Comparison of ENCODE assay signal across 27 mouse cellular contexts in the genomic region with DNA sequence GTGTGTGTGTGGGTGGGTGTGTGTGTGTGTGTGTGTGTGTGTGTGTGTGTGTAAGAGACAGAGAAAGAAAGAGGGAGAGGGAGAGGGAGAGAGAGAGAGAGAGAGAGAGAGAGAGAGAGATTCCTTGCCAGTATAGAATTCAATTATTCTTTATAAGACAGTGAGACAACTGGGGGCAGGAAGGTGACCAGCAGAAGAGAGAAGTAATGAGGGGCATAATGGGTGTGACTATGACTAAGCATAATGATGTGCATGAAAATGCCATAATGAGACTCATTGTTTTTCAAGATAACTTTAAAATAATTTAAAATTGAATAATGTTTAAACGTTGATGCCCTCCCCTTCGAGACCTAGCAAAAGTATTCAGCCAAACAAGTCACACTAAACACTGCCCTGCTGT.
DNase-seq lines count a peak whose midpoint lies in the region; ATAC-seq and TF ChIP-seq lines count a peak whose summit lies in the region.
"Had no signal": no experiment of that assay in that cellular context is flagged by ENCODE, and none has a peak within 500 bp of the region (broad histone marks: within the 10 kb centered on the region; RNA-seq: fewer than 3 reads in every experiment).

No protein-coding gene starts in this region.

- H3K9me3 ChIP-seq in G1E (replicated peaks), result no peaks in the 10 kb centered on the region
- H3K9me3 ChIP-seq in liver, embryonic 14.5 days (ENCODE audit: control insufficient read depth, low read length), result no peaks in the 10 kb centered on the region
- H3K9me3 ChIP-seq in megakaryocyte, embryonic 14.5 days, result peaks cover 7% of the 10 kb centered on the region
- no peaks in the 10 kb centered on the region for H3K9me3 ChIP-seq in limb, embryonic 10.5 days (replicated peaks)
- H3K9me3 ChIP-seq: embryonic facial prominence, embryonic 15.5 days; forebrain, embryonic 12.5 days; heart, embryonic 10.5 days; hindbrain, embryonic 15.5 days; neural tube, embryonic 13.5 days had no signal

- peak overlapping the region; percentile 88 for H3K27ac ChIP-seq in liver, embryonic 14.5 days
- no peak overlapping the region for H3K27ac ChIP-seq in limb, embryonic 10.5 days
- H3K27ac ChIP-seq: embryonic facial prominence, embryonic 15.5 days; forebrain, embryonic 12.5 days; heart, embryonic 10.5 days; hindbrain, embryonic 15.5 days; kidney, postnatal 0 days; left cerebral cortex, adult 2 months; neural tube, embryonic 13.5 days had no signal

- no peak overlapping the region for H3K4me3 ChIP-seq in G1E (ENCODE audit: low read depth, low read length)
- H3K4me3 ChIP-seq in liver, embryonic 14.5 days (ENCODE audit: insufficient read depth in 1 of 2, low read depth in 2 of 2, low read length in 2 of 2), result peak overlapping the region; percentile 17 to 52; a peak in 2 of 4 replicates
- H3K4me3 ChIP-seq in megakaryocyte, embryonic 14.5 days (replicated peaks), result peak overlapping the region; percentile 83
- H3K4me3 ChIP-seq in limb, embryonic 10.5 days, result no peak overlapping the region
- H3K4me3 ChIP-seq: embryonic facial prominence, embryonic 15.5 days; forebrain, embryonic 12.5 days; heart, embryonic 10.5 days; hindbrain, embryonic 15.5 days; left cerebral cortex, adult 2 months; myocyte; neural tube, embryonic 13.5 days had no signal

- peak overlapping the region; percentile 38; the same call in 1 of the 2 replicates for H3K9ac ChIP-seq in liver, embryonic 14.5 days (replicated peaks)
- H3K9ac ChIP-seq: embryonic facial prominence, embryonic 15.5 days; forebrain, embryonic 12.5 days; hindbrain, embryonic 15.5 days; neural tube, embryonic 13.5 days had no signal

- no peak for TF ChIP-seq EP300 in liver, embryonic 14.5 days (IDR thresholded peaks at IDR 0.05; ENCODE audit: low read depth)

- peak; percentile 37; the same call in 1 of the 2 replicates for ATAC-seq in G1E (ENCODE audit: extremely low read depth, insufficient number of reproducible peaks, low FRiP score, poor library complexity, severe bottlenecking)
- peak; percentile 60; the same call in 1 of the 2 replicates for ATAC-seq in liver, embryonic 14.5 days (ENCODE audit: insufficient read depth)
- ATAC-seq: activated CD4-positive, CD25-positive, alpha-beta regulatory T cell, adult 4 months had no signal

- no peak for TF ChIP-seq CTCF in G1E (IDR thresholded peaks at IDR 0.05; ENCODE audit: low read depth, low read length)
- TF ChIP-seq CTCF in liver, embryonic 14.5 days (IDR thresholded peaks at IDR 0.05; ENCODE audit: low read depth), result no peak

- H3K27me3 ChIP-seq in G1E (ENCODE audit: insufficient read depth, low read length), result no peaks in the 10 kb centered on the region
- no peaks in the 10 kb centered on the region for H3K27me3 ChIP-seq in liver, embryonic 14.5 days (ENCODE audit: control insufficient read depth, insufficient read depth, low read length)
- no peaks in the 10 kb centered on the region for H3K27me3 ChIP-seq in megakaryocyte, embryonic 14.5 days (replicated peaks)
- H3K27me3 ChIP-seq in limb, embryonic 10.5 days (ENCODE audit: low read depth, poor library complexity, severe bottlenecking), result no peaks in the 10 kb centered on the region
- H3K27me3 ChIP-seq: CH12.LX; embryonic facial prominence, embryonic 15.5 days; forebrain, embryonic 12.5 days; hindbrain, embryonic 15.5 days; neural tube, embryonic 13.5 days had no signal

- 42% methylated on average over 2 of the region's 2 CpGs for WGBS in liver, embryonic 14.5 days (ENCODE audit: insufficient replicate concordance)
- 98% methylated on average over 2 of the region's 2 CpGs for WGBS in limb, embryonic 10.5 days

- peaks cover 17% of the 10 kb centered on the region for H3K4me1 ChIP-seq in G1E (ENCODE audit: insufficient read depth, low read depth, low read length)
- H3K4me1 ChIP-seq in liver, embryonic 14.5 days (replicated peaks; ENCODE audit: control insufficient read depth in 2 of 2, insufficient read depth in 2 of 2, low read length in 1 of 2), result peaks cover 27 to 34% of the 10 kb centered on the region in 2 experiments
- H3K4me1 ChIP-seq in megakaryocyte, embryonic 14.5 days, result peaks cover 43% of the 10 kb centered on the region
- H3K4me1 ChIP-seq in limb, embryonic 10.5 days, result no peaks in the 10 kb centered on the region
- H3K4me1 ChIP-seq: embryonic facial prominence, embryonic 15.5 days had no signal

- DNase-seq in G1E (ENCODE audit: low spot score), result no peak
- DNase-seq in c-Kit-negative CD71-positive TER-119-positive erythroid progenitor cells, embryonic 14.5 days (ENCODE audit: low read depth, low spot score), result peak; percentile 27
- no peak for DNase-seq in liver, embryonic 14.5 days (ENCODE audit: low read depth in 3 of 3, low spot score in 3 of 3)
- no peak for DNase-seq in ovary, adult 18-20 months (ENCODE audit: low spot score)
- no peak for DNase-seq in limb, embryonic 10.5 days (ENCODE audit: low spot score)
- DNase-seq in left cerebral cortex, adult 18-20 months (ENCODE audit: low spot score in 2 of 2), result no peak
- DNase-seq: adrenal gland, postnatal 14 days; B cell, adult 2 months; cerebellum, adult 11 months; cerebellum, postnatal 14 days; kidney, adult 2 months; layer of hippocampus, adult 9-11 months; lung, adult 18-20 months; lung, postnatal 10 days; right cerebral cortex, postnatal 4 days; thymus, postnatal 25 days had no signal

- peaks cover 32% of the 10 kb centered on the region for H3K36me3 ChIP-seq in G1E (replicated peaks)
- peaks cover 13% of the 10 kb centered on the region; the same call in 1 of the 2 replicates for H3K36me3 ChIP-seq in liver, embryonic 14.5 days (replicated peaks; ENCODE audit: control insufficient read depth, insufficient read depth, low read depth)
- peaks cover 91% of the 10 kb centered on the region for H3K36me3 ChIP-seq in megakaryocyte, embryonic 14.5 days (replicated peaks; ENCODE audit: low read length)
- H3K36me3 ChIP-seq in limb, embryonic 10.5 days, result no peaks in the 10 kb centered on the region
- H3K36me3 ChIP-seq: embryonic facial prominence, embryonic 15.5 days; forebrain, embryonic 12.5 days; hindbrain, embryonic 15.5 days; neural tube, embryonic 13.5 days had no signal

- peak overlapping the region; percentile 65 for H3K4me2 ChIP-seq in liver, embryonic 14.5 days (ENCODE audit: low read depth)
- H3K4me2 ChIP-seq: embryonic facial prominence, embryonic 15.5 days; forebrain, embryonic 12.5 days; hindbrain, embryonic 15.5 days; neural tube, embryonic 13.5 days had no signal

Comparison
In these comparisons a context has a peak if more than half of its experiments do, and no peak if none do; other contexts are left out.
1. H3K4me3 ChIP-seq: peak in liver, embryonic 14.5 days (2 of 2) and megakaryocyte, embryonic 14.5 days (single experiment); none in G1E (single experiment) and limb, embryonic 10.5 days (single experiment).